In the genomic region with DNA sequence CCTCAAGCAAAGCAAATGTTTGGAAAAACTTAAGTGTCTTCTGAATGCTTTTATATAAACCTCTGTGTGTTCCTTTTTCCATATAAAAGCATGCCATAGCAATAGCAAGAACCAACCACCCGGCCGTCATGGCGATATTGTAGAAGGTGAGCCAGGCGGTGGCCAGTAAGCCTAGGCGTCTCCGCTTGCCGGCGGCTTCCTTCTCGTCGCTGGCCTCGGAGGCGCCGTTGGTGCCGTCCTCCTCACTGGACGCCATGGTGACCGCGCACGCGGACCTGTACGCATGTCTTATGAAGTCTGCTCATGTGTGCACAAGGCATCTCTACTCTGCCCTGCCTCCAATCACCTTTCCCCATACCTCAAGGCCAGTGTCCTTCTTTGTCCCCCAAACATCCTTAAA, we compare ENCODE assay signal across 3 mouse cellular contexts. TPM values are rescaled to one million over a fixed set of nuclear protein-coding genes. Genes with fewer than 3 reads are reported as not detected.
"Had no signal": no experiment of that assay in that cellular context is flagged by ENCODE, and none has a peak within 500 bp of the region (broad histone marks: within the 10 kb centered on the region; RNA-seq: fewer than 3 reads in every experiment).

No protein-coding gene starts in this region.

RNA-seq across cellular contexts. Expression of gene L3mbtl1, which starts 44.0 kb away (rescaled TPM):
- polyA plus RNA-seq: kidney, embryonic 14.5 days; lung, postnatal 0 days; macrophage had no signal
